16 mouse cellular contexts compared by ENCODE assay signal in genomic region chr5:102393941-102394340, GRCm38 (mm10).
DNase-seq lines count a peak whose midpoint lies in the region; ATAC-seq lines count a peak whose summit lies in the region.
"Had no signal": no experiment of that assay in that cellular context is flagged by ENCODE, and none has a peak within 500 bp of the region (broad histone marks: within the 10 kb centered on the region; RNA-seq: fewer than 3 reads in every experiment).

No protein-coding gene starts in this region.

- H3K36me3 ChIP-seq in heart, embryonic 10.5 days, result no peaks in the 10 kb centered on the region
- no peaks in the 10 kb centered on the region for H3K36me3 ChIP-seq in forebrain, embryonic 14.5 days (ENCODE audit: control insufficient read depth, insufficient read depth, low read length)
- H3K36me3 ChIP-seq: embryonic facial prominence, embryonic 10.5 days; hindbrain, embryonic 12.5 days had no signal

- peak; percentile 91 for DNase-seq in heart, adult 11 months
- no peak for DNase-seq in heart, embryonic 10.5 days (ENCODE audit: low spot score)
- DNase-seq in lung, postnatal 10 days, result peak; percentile 12
- DNase-seq in lung, postnatal 25 days (ENCODE audit: low spot score), result no peak
- DNase-seq in heart, postnatal 4 days, result peak; percentile 12
- DNase-seq in forebrain, embryonic 14.5 days (ENCODE audit: low spot score), result no peak
- DNase-seq: adrenal gland, adult 2 months; adrenal gland, postnatal 25 days; cerebellum, adult 18-20 months; cerebellum, postnatal 10 days; kidney, adult 11 months had no signal

- no peaks in the 10 kb centered on the region for H3K27me3 ChIP-seq in heart, embryonic 10.5 days (ENCODE audit: insufficient read depth, poor library complexity, severe bottlenecking)
- H3K27me3 ChIP-seq in forebrain, embryonic 14.5 days (replicated peaks; ENCODE audit: control insufficient read depth, insufficient read depth, low read length), result no peaks in the 10 kb centered on the region
- H3K27me3 ChIP-seq: forebrain, embryonic 13.5 days; hindbrain, embryonic 12.5 days had no signal

- no peaks in the 10 kb centered on the region for H3K4me1 ChIP-seq in heart, embryonic 10.5 days
- H3K4me1 ChIP-seq in forebrain, embryonic 14.5 days (ENCODE audit: control insufficient read depth, insufficient read depth, low read length), result no peaks in the 10 kb centered on the region; the same call in 1 of the 2 replicates
- H3K4me1 ChIP-seq: embryonic facial prominence, embryonic 10.5 days; forebrain, embryonic 13.5 days; hindbrain, embryonic 12.5 days had no signal

- no peak overlapping the region for H3K9ac ChIP-seq in forebrain, embryonic 14.5 days (ENCODE audit: low read length)
- H3K9ac ChIP-seq: forebrain, embryonic 13.5 days; hindbrain, embryonic 12.5 days had no signal

- no peak for ATAC-seq in forebrain, embryonic 14.5 days
- ATAC-seq: forebrain, embryonic 13.5 days; hindbrain, embryonic 16.5 days; inflammation-experienced regulatory T-cells, adult 6 months had no signal

- H3K4me2 ChIP-seq in forebrain, embryonic 14.5 days (ENCODE audit: low read length), result no peak overlapping the region
- H3K4me2 ChIP-seq: forebrain, embryonic 13.5 days; hindbrain, embryonic 12.5 days had no signal

- H3K27ac ChIP-seq in heart, embryonic 10.5 days, result no peak overlapping the region
- H3K27ac ChIP-seq in forebrain, embryonic 14.5 days (ENCODE audit: low read depth, low read length), result no peak overlapping the region
- H3K27ac ChIP-seq: embryonic facial prominence, embryonic 10.5 days; forebrain, embryonic 13.5 days; hindbrain, embryonic 12.5 days had no signal

- no peak overlapping the region for H3K4me3 ChIP-seq in heart, embryonic 10.5 days
- H3K4me3 ChIP-seq in forebrain, embryonic 14.5 days (ENCODE audit: low read depth, low read length), result no peak overlapping the region
- H3K4me3 ChIP-seq: embryonic facial prominence, embryonic 10.5 days; forebrain, embryonic 13.5 days; hindbrain, embryonic 12.5 days had no signal

- H3K9me3 ChIP-seq in heart, embryonic 10.5 days, result no peaks in the 10 kb centered on the region
- H3K9me3 ChIP-seq in forebrain, embryonic 14.5 days (replicated peaks; ENCODE audit: control insufficient read depth, low read length), result no peaks in the 10 kb centered on the region
- H3K9me3 ChIP-seq: embryonic facial prominence, embryonic 10.5 days; forebrain, embryonic 13.5 days; hindbrain, embryonic 12.5 days had no signal

- 77% methylated on average over 3 of the region's 3 CpGs for WGBS in heart, embryonic 10.5 days
- 81% methylated on average over 3 of the region's 3 CpGs for whole genome bisulfite sequencing in forebrain, embryonic 14.5 days

Comparison
In these comparisons a context has a peak if more than half of its experiments do, and no peak if none do; other contexts are left out.
1. DNase-seq: peak in heart, adult 11 months (single experiment), lung, postnatal 10 days (single experiment) and heart, postnatal 4 days (single experiment); none in heart, embryonic 10.5 days (single experiment), lung, postnatal 25 days (single experiment) and forebrain, embryonic 14.5 days (single experiment).